Comparison of ENCODE assay signal across 27 mouse cellular contexts in genomic region chr10:127002056-127002455, GRCm38 (mm10). TPM values are rescaled to one million over a fixed set of nuclear protein-coding genes. Genes with fewer than 3 reads are reported as not detected.
DNase-seq lines count a peak whose midpoint lies in the region; ATAC-seq and TF ChIP-seq lines count a peak whose summit lies in the region.
"Had no signal": no experiment of that assay in that cellular context is flagged by ENCODE, and none has a peak within 500 bp of the region (broad histone marks: within the 10 kb centered on the region; RNA-seq: fewer than 3 reads in every experiment).

No protein-coding gene starts in this region.

- H3K27me3 ChIP-seq in CH12.LX (replicated peaks), result no peaks in the 10 kb centered on the region
- H3K27me3 ChIP-seq: embryonic facial prominence, embryonic 12.5 days; embryonic facial prominence, embryonic 15.5 days; heart, embryonic 13.5 days; Patski had no signal

- peak overlapping the region in 1 of 3 experiments; percentile 6 for H3K4me3 ChIP-seq in CH12.LX (replicated peaks in 1 of 3; ENCODE audit: low read depth in 2 of 3, low read length in 2 of 3, poor library complexity in 1 of 3)
- H3K4me3 ChIP-seq: embryonic facial prominence, embryonic 12.5 days; embryonic facial prominence, embryonic 15.5 days; heart, adult 2 months; heart, embryonic 10.5 days; heart, embryonic 13.5 days had no signal

- no peak overlapping the region for H3K9ac ChIP-seq in CH12.LX (ENCODE audit: insufficient read depth, low read depth)
- H3K9ac ChIP-seq: embryonic facial prominence, embryonic 12.5 days; embryonic facial prominence, embryonic 15.5 days; forebrain, postnatal 0 days; heart, embryonic 13.5 days; hindbrain, embryonic 14.5 days had no signal

- DNase-seq in A20 (ENCODE audit: low read depth, low spot score) (peak; percentile 59), CH12.LX (ENCODE audit: extremely low read depth) (peak; percentile 33)
- DNase-seq in frontal cortex, adult 2 months (ENCODE audit: extremely low spot score in 1 of 2, low spot score in 1 of 2), result no peak
- no peak for DNase-seq in left cerebral cortex, postnatal 36 days (ENCODE audit: low spot score in 2 of 2)
- DNase-seq in spleen, postnatal 14 days (ENCODE audit: low spot score in 2 of 2), result no peak
- DNase-seq: adrenal gland, adult 2 months; adrenal gland, postnatal 25 days; B cell, adult 2 months; cerebellum, adult 18-20 months; cerebellum, postnatal 14 days; forebrain, postnatal 0 days; gastrocnemius, postnatal 25 days; heart, adult 2 months; heart, postnatal 14 days; heart, postnatal 4 days had no signal

- ATAC-seq in granulocyte monocyte progenitor cell, adult 5-6 weeks (replicated peaks; ENCODE audit: poor library complexity, severe bottlenecking), result peak; percentile 23; the same call in 1 of the 2 replicates
- ATAC-seq: CD4-positive, CD25-positive, alpha-beta regulatory T cell, adult 4 months; forebrain, embryonic 14.5 days; forebrain, postnatal 0 days; hindbrain, postnatal 0 days; inflammation-experienced regulatory T-cells, adult 6 months; Patski had no signal

- no peak for TF ChIP-seq CTCF in CH12.LX (conservative IDR thresholded peaks at IDR 0.05 in 1 of 2, IDR thresholded peaks at IDR 0.05 in 1 of 2; ENCODE audit: low read depth in 2 of 2, low read length in 2 of 2)

- no peak overlapping the region for H3K27ac ChIP-seq in CH12.LX (ENCODE audit: insufficient read depth, low read depth)
- H3K27ac ChIP-seq: embryonic facial prominence, embryonic 12.5 days; embryonic facial prominence, embryonic 15.5 days; heart, adult 2 months; heart, embryonic 10.5 days; heart, embryonic 13.5 days; hindbrain, embryonic 14.5 days; hindbrain, postnatal 0 days had no signal

- peaks cover 12 to 45% of the 10 kb centered on the region in 2 experiments for H3K36me3 ChIP-seq in CH12.LX (replicated peaks in 1 of 2; ENCODE audit: control insufficient read depth in 1 of 2, insufficient read depth in 1 of 2, low read length in 1 of 2)

- H3K4me2 ChIP-seq in CH12.LX (ENCODE audit: insufficient read depth, low read depth, poor library complexity, severe bottlenecking), result no peak overlapping the region
- H3K4me2 ChIP-seq: embryonic facial prominence, embryonic 12.5 days; embryonic facial prominence, embryonic 15.5 days; heart, embryonic 13.5 days; hindbrain, embryonic 14.5 days had no signal

- intact Hi-C loops in left cerebral cortex, postnatal 36 days (cut with DNase I), result no loop called here

- dilution Hi-C loops in CH12.LX (cut with MboI; ENCODE audit: extremely low pct_ligation_motif_present, extremely low pct_unique_long_range_greater_than_20kb, low sequenced_read_pairs), result no loop called here

- H3K4me1 ChIP-seq in CH12.LX (ENCODE audit: control insufficient read depth in 1 of 2, insufficient read depth in 2 of 2), result peaks cover 6 to 55% of the 10 kb centered on the region in 2 experiments
- H3K4me1 ChIP-seq: embryonic facial prominence, embryonic 12.5 days; heart, embryonic 10.5 days had no signal

- in situ Hi-C loops in CH12.LX (cut with MboI; ENCODE audit: low pct_ligation_motif_present, low pct_unique_long_range_greater_than_20kb, low sequenced_read_pairs), result no loop called here

- H3K79me2 ChIP-seq in CH12.LX (replicated peaks; ENCODE audit: control insufficient read depth, extremely low read depth, insufficient read depth, poor library complexity, severe bottlenecking), result no peaks in the 10 kb centered on the region

- no peak for TF ChIP-seq RAD21 in CH12.LX (IDR thresholded peaks at IDR 0.05; ENCODE audit: low read depth, low read length)

- TF ChIP-seq POLR2A in CH12.LX (IDR thresholded peaks at IDR 0.05; ENCODE audit: low read depth, low read length), result no peak

- no peak for TF ChIP-seq EP300 in CH12.LX (IDR thresholded peaks at IDR 0.05; ENCODE audit: low read length)

- H3K9me3 ChIP-seq in CH12.LX (replicated peaks; ENCODE audit: low read length), result no peaks in the 10 kb centered on the region
- H3K9me3 ChIP-seq: embryonic facial prominence, embryonic 12.5 days; embryonic facial prominence, embryonic 15.5 days; heart, embryonic 10.5 days; heart, embryonic 13.5 days had no signal

TF ChIP-seq in CH12.LX, 34 proteins besides CTCF, POLR2A, EP300 and RAD21:
- TF ChIP-seq SIN3A (IDR thresholded peaks at IDR 0.05; ENCODE audit: low read length) (no peak), USF2 (conservative IDR thresholded peaks at IDR 0.05; ENCODE audit: low read depth, low read length) (no peak), MYC (IDR thresholded peaks at IDR 0.05; ENCODE audit: low read depth, low read length) (no peak), HCFC1 (IDR thresholded peaks at IDR 0.05; ENCODE audit: low read depth, low read length) (no peak), IRF4 (IDR thresholded peaks at IDR 0.05; ENCODE audit: low read depth, low read length) (no peak), ZKSCAN1 (IDR thresholded peaks at IDR 0.05; ENCODE audit: borderline replicate concordance, low read depth, low read length) (no peak), MAFK (IDR thresholded peaks at IDR 0.05; ENCODE audit: insufficient replicate concordance, low read length) (no peak), TCF12 (IDR thresholded peaks at IDR 0.05; ENCODE audit: low read depth, low read length) (no peak), CHD1 (IDR thresholded peaks at IDR 0.05; ENCODE audit: low read depth, low read length) (no peak), USF1 (IDR thresholded peaks at IDR 0.05; ENCODE audit: low read depth, low read length) (no peak), TBP (conservative IDR thresholded peaks at IDR 0.05; ENCODE audit: low read depth, low read length) (no peak), MEF2A (IDR thresholded peaks at IDR 0.05; ENCODE audit: borderline replicate concordance, low read depth, low read length) (no peak), GABPA (IDR thresholded peaks at IDR 0.05; ENCODE audit: insufficient replicate concordance, low read depth, low read length) (no peak), ZNF384 (IDR thresholded peaks at IDR 0.05; ENCODE audit: low read depth, low read length) (no peak), JUN (IDR thresholded peaks at IDR 0.05; ENCODE audit: insufficient read depth, low read depth, low read length) (no peak)

RNA-seq across cellular contexts. Expression of gene Avil, which starts 1.5 kb away (rescaled TPM):
- total RNA-seq in CH12.LX (2012; rRNA removed) (2.1 and 2.7 TPM in 2 replicates), CH12.LX (2014; rRNA removed) (8.2 and 9.9 TPM in 2 replicates)
- 18.8 and 20.0 TPM in 2 replicates for polyA plus RNA-seq in CH12.LX (2012; ENCODE audit: insufficient read length, low read depth)
- total RNA-seq in granulocyte monocyte progenitor cell, adult 5-6 weeks (2014; fragmentation: Nextera tagmentation), result not detected in 2 replicates
- not detected in 2 replicates for total RNA-seq in granulocyte monocyte progenitor cell, adult 5-6 weeks (2017)
- 0.14 and 0.25 TPM in 2 replicates for polyA plus RNA-seq in frontal cortex, adult 2 months (2012; rRNA removed)
- total RNA-seq in left cerebral cortex, postnatal 36 days (2021), result under 1 TPM; 0.16 to 0.20 TPM
- polyA plus RNA-seq: heart, embryonic 10.5 days had no signal

RNA-seq across cellular contexts. Expression of gene Ctdsp2, which starts 23.5 kb away (rescaled TPM):
- total RNA-seq in CH12.LX (2012; rRNA removed) (13.2 and 20.2 TPM in 2 replicates), CH12.LX (2014; rRNA removed) (7.5 and 8.9 TPM in 2 replicates)
- polyA plus RNA-seq in CH12.LX (2012; ENCODE audit: insufficient read length, low read depth), result 17.7 and 21.9 TPM in 2 replicates
- total RNA-seq in granulocyte monocyte progenitor cell, adult 5-6 weeks (2014; fragmentation: Nextera tagmentation), result 53.4 and 62.9 TPM in 2 replicates
- total RNA-seq in granulocyte monocyte progenitor cell, adult 5-6 weeks (2017), result 21.2 and 21.5 TPM in 2 replicates
- 78.3 and 79.7 TPM in 2 replicates for polyA plus RNA-seq in frontal cortex, adult 2 months (2012; rRNA removed)
- 10 to 100 TPM; 72.0 to 74.1 TPM for total RNA-seq in left cerebral cortex, postnatal 36 days (2021)

RNA-seq across cellular contexts. Expression of gene Tsfm, which starts 28.6 kb away (rescaled TPM):
- 72.0 and 78.0 TPM in 2 replicates for total RNA-seq in CH12.LX (2012; rRNA removed)
- total RNA-seq in CH12.LX (2014; rRNA removed), result 88.9 and 93.9 TPM in 2 replicates
- 53.0 and 53.2 TPM in 2 replicates for polyA plus RNA-seq in CH12.LX (2012; ENCODE audit: insufficient read length, low read depth)
- total RNA-seq in granulocyte monocyte progenitor cell, adult 5-6 weeks (2014; fragmentation: Nextera tagmentation), result 32.9 and 52.7 TPM in 2 replicates
- 33.1 and 41.5 TPM in 2 replicates for total RNA-seq in granulocyte monocyte progenitor cell, adult 5-6 weeks (2017)
- polyA plus RNA-seq in frontal cortex, adult 2 months (2012; rRNA removed), result 31.8 and 35.2 TPM in 2 replicates
- total RNA-seq in left cerebral cortex, postnatal 36 days (2021), result 10 to 100 TPM; 21.7 to 28.8 TPM

RNA-seq across cellular contexts. Expression of gene Mettl1, which starts 39.2 kb away (rescaled TPM):
- total RNA-seq in CH12.LX (2012; rRNA removed) (28.4 and 32.7 TPM in 2 replicates), CH12.LX (2014; rRNA removed) (19.6 and 21.6 TPM in 2 replicates)
- polyA plus RNA-seq in CH12.LX (2012; ENCODE audit: insufficient read length, low read depth), result 44.0 and 49.4 TPM in 2 replicates
- total RNA-seq in granulocyte monocyte progenitor cell, adult 5-6 weeks (2014; fragmentation: Nextera tagmentation), result 40.4 and 47.0 TPM in 2 replicates
- 25.8 and 36.7 TPM in 2 replicates for total RNA-seq in granulocyte monocyte progenitor cell, adult 5-6 weeks (2017)
- polyA plus RNA-seq in frontal cortex, adult 2 months (2012; rRNA removed), result 13.9 and 14.0 TPM in 2 replicates
- 10 to 100 TPM in 1 of 2 experiments, 1 to 10 TPM in 1; 9.2 to 10.6 TPM for total RNA-seq in left cerebral cortex, postnatal 36 days (2021)

RNA-seq across cellular contexts. Expression of gene Eef1akmt3, which starts 39.3 kb away (rescaled TPM):
- total RNA-seq in CH12.LX (2012; rRNA removed), result 0.76 and 0.98 TPM in 2 replicates
- 0.62 and 0.78 TPM in 2 replicates for total RNA-seq in CH12.LX (2014; rRNA removed)
- polyA plus RNA-seq in CH12.LX (2012; ENCODE audit: insufficient read length, low read depth), result 1.1 and 1.2 TPM in 2 replicates
- 0.13 TPM in 1 of 2 replicates, not detected in the other for total RNA-seq in granulocyte monocyte progenitor cell, adult 5-6 weeks (2014; fragmentation: Nextera tagmentation)
- not detected in 2 replicates for total RNA-seq in granulocyte monocyte progenitor cell, adult 5-6 weeks (2017)
- 0.18 and 0.27 TPM in 2 replicates for polyA plus RNA-seq in frontal cortex, adult 2 months (2012; rRNA removed)
- not detected for total RNA-seq in left cerebral cortex, postnatal 36 days (2021)
- total RNA-seq: gastrocnemius, adult 8-10 months; heart, adult 2 months had no signal

Comparison
In these comparisons a context has a peak if more than half of its experiments do, and no peak if none do; other contexts are left out.
1. DNase-seq: peak in A20 (single experiment) and CH12.LX (single experiment); none in frontal cortex, adult 2 months (0 of 2), left cerebral cortex, postnatal 36 days (0 of 2) and spleen, postnatal 14 days (0 of 2).